Mouse (Mus musculus): ENCODE results near the gene Tas2r117.

The Tas2r117 gene

GRCm38 (mm10) chr6:132802518-132802917, at the start of gene Tas2r117:
Tas2r117 (plus strand) TSS chr6:132802818.
- no peak for DNase-seq

GRCm38 (mm10) chr6:132754430-132754829, 48.2 kb upstream of the Tas2r117 start, which contains the start of gene Tas2r124:
Tas2r124 (plus strand) TSS chr6:132754730.
- no peak for DNase-seq

GRCm38 (mm10) chr6:132761831-132762230, 40.8 kb upstream of the Tas2r117 start, which contains the start of gene Tas2r102:
Tas2r102 (plus strand) TSS chr6:132762131.
- no peak for DNase-seq

- no peak for DNase-seq
These were observed 24.6 kb upstream of the Tas2r117 start, which contains the start of gene Tas2r136 for GRCm38 (mm10) chr6:132778062-132778461. Tas2r136 (minus strand) TSS chr6:132778162.

GRCm38 (mm10) chr6:132795393-132795792, 7.2 kb upstream of the Tas2r117 start:
- DNase-seq: no peak

GRCm38 (mm10) chr6:132846842-132847241, 44.2 kb downstream of the Tas2r117 start, which contains the start of gene Tas2r123:
Tas2r123 (plus strand) TSS chr6:132847142.
- DNase-seq: no peak

Data from thymus, postnatal 25 days (tissue).